Mouse (Mus musculus) lung, adult 2 months (tissue): Measurements from ENCODE around the gene Map3k4.

ENCODE experiments used
- CTCF ChIP-seq: fragments of 200-500 bp; IDR thresholded peaks from 2 replicates; pipeline ENCODE4 v1.5.1; 2011; ENCODE audit warnings: mild to moderate bottlenecking, low read length, control low read depth; ENCODE audit not compliant: insufficient read depth
- POLR2A ChIP-seq: fragments of 200-500 bp; IDR thresholded peaks from 2 replicates; pipeline ENCODE4 v1.6.1; 2011; ENCODE audit warnings: low read depth, mild to moderate bottlenecking, control low read depth, low read length, borderline replicate concordance; ENCODE audit errors: extremely low read depth

GRCm38 (mm10) chr17:12262851-12263250, 55.7 kb downstream of the Map3k4 start:
- TF ChIP-seq POLR2A, result no peak
- no peak for TF ChIP-seq CTCF
